Mouse (Mus musculus) liver, embryonic 12.5 days (tissue): ENCODE results near the gene Efhd2. TPM values are rescaled to one million over a fixed set of nuclear protein-coding genes. Genes with fewer than 3 reads are reported as not detected.
A peak's percentile ranks its signal among the peaks of the same experiment; 100 is the strongest.

Experiments
- ATAC-seq: fragments of 200-750 bp; cut with Nextera tagmentation; 2 replicates; pipeline ENCODE4 v1.8.0; 2017; ENCODE audit warnings: moderate number of reproducible peaks, mild to moderate bottlenecking, moderate library complexity
- H3K27ac ChIP-seq: fragments of 300-500 bp; sonication (generic); 2 replicates; pipeline ENCODE4 v1.5.1; 2016; ENCODE audit warnings: mild to moderate bottlenecking
- H3K27me3 ChIP-seq: fragments of 300-500 bp; sonication (generic); replicated peaks from 2 replicates; pipeline ENCODE4 v1.6.1; 2016; ENCODE audit warnings: mild to moderate bottlenecking, moderate library complexity
- H3K36me3 ChIP-seq: fragments of 300-500 bp; sonication (generic); 2 replicates; pipeline ENCODE4 v1.6.1; 2016; ENCODE audit warnings: mild to moderate bottlenecking, moderate library complexity
- H3K4me1 ChIP-seq: fragments of 300-500 bp; sonication (generic); 2 replicates; pipeline ENCODE4 v1.6.1; 2016
- H3K4me2 ChIP-seq: fragments of 300-500 bp; sonication (generic); 2 replicates; pipeline ENCODE4 v1.6.1; 2016; ENCODE audit warnings: mild to moderate bottlenecking, moderate library complexity
- H3K4me3 ChIP-seq: fragments of 300-500 bp; sonication (generic); 2 replicates; pipeline ENCODE4 v1.5.1; 2016; ENCODE audit warnings: mild to moderate bottlenecking, moderate library complexity
- H3K9ac ChIP-seq: fragments of 300-500 bp; sonication (generic); 2 replicates; pipeline ENCODE4 v1.6.1; 2016; ENCODE audit warnings: mild to moderate bottlenecking, moderate library complexity
- H3K9me3 ChIP-seq: fragments of 300-500 bp; sonication (generic); replicated peaks from 2 replicates; pipeline ENCODE4 v1.6.1; 2016; ENCODE audit warnings: mild to moderate bottlenecking, moderate library complexity
- WGBS: fragments of 180-500 bp; shearing (Covaris S2); methylation state at CpG from one replicate; pipeline ENCODE4 v1.1.7; 2016; ENCODE audit not compliant: insufficient replicate concordance; 5-methylcytosine and 5-hydroxymethylcytosine counted together
- polyA plus RNA-seq: library from polyadenylated mRNA; unstranded; fragments of >200 nt; fragmentation: Nextera tagmentation; extraction: Ambion mirVana; gene quantifications from 2 replicates; pipeline ENCODE4 v1.2.1, GENCODE M21; 2016

Gene Efhd2
- polyA plus RNA-seq, 1 experiment from 2014 or later, result 75.6 TPM

DNA sequence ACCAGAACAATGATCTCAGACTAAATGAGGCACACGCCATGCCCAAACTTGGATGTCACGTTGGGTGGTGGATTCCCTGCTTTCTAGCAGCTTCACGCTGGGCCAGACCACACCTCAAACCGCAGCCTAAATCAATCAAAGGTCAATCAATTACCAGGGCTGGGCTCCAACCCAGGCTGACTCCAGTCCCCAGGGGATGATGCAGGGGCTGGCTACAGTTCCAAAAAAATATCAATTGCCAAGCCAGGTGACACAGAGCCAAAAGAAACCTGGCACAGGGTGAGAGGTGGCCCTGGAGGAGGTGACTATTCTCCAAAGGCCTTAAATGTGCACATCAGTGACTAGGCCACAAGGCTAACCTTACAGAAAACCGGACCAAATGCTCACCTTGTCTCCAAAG lies 9.1 kb downstream of the Efhd2 start:
- Histone ChIP-seq H3K36me3 (peaks cover 89% of the 10 kb centered on the region), H3K9ac (no peak overlapping the region), H3K4me1 (peaks cover 33% of the 10 kb centered on the region), H3K27ac (no peak overlapping the region), H3K4me2 (no peak overlapping the region), H3K27me3 (no peaks in the 10 kb centered on the region), H3K9me3 (no peaks in the 10 kb centered on the region), H3K4me3 (no peak overlapping the region)
- no peak for ATAC-seq
- WGBS, result 80% methylated on average over 5 of the region's 5 CpGs

DNA sequence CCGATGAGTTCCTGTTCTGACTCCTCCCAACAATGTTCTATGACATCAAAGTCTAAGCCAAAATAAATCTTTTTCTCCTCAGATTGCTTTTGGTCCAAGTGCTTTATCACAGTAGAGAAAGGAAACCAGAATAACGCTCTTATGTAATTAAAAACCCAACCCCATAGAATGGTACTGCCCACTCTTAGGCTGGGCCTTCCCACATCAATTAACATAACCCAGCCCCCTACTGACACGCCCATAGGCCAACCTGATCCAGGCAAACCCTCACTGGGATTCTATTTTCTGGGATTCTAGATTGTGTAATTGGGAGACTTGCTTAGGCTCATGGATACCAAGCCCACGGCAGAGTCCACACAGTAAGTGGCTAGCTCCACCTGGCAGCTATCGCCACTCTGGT lies 9.7 kb downstream of the Efhd2 start:
- Histone ChIP-seq H3K4me3 (no peak overlapping the region), H3K4me1 (peaks cover 27% of the 10 kb centered on the region), H3K9ac (no peak overlapping the region), H3K27me3 (no peaks in the 10 kb centered on the region), H3K27ac (no peak overlapping the region), H3K9me3 (no peaks in the 10 kb centered on the region), H3K4me2 (no peak overlapping the region), H3K36me3 (peaks cover 89% of the 10 kb centered on the region)
- ATAC-seq, result no peak
- WGBS, result 81% methylated on average over 5 of the region's 5 CpGs

DNA sequence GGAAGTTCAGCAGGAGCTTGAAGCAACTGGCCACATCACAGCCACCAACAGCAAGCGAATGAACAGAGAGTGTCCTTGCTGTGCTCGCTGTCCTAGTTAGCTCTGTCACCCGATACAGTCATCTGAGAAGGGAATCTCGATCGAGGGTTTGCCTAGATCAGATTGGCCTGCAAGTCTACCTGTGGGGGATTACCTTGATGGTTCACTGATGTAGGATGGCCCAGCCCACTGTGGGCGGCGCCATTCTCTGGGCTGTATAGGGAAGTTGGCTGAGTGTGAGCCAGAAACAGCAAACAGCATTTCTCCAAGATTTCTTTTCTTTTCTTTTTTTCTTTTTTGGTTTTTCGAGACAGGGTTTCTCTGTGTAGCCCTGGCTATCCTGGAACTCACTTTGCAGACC lies 10.2 kb downstream of the Efhd2 start:
- ATAC-seq, result no peak
- Histone ChIP-seq H3K27ac (no peak overlapping the region), H3K9me3 (no peaks in the 10 kb centered on the region), H3K27me3 (no peaks in the 10 kb centered on the region), H3K9ac (no peak overlapping the region), H3K4me3 (no peak overlapping the region), H3K4me2 (no peak overlapping the region), H3K4me1 (peaks cover 22% of the 10 kb centered on the region), H3K36me3 (peaks cover 90% of the 10 kb centered on the region)
- WGBS, result 84% methylated on average over 8 of the region's 8 CpGs

DNA sequence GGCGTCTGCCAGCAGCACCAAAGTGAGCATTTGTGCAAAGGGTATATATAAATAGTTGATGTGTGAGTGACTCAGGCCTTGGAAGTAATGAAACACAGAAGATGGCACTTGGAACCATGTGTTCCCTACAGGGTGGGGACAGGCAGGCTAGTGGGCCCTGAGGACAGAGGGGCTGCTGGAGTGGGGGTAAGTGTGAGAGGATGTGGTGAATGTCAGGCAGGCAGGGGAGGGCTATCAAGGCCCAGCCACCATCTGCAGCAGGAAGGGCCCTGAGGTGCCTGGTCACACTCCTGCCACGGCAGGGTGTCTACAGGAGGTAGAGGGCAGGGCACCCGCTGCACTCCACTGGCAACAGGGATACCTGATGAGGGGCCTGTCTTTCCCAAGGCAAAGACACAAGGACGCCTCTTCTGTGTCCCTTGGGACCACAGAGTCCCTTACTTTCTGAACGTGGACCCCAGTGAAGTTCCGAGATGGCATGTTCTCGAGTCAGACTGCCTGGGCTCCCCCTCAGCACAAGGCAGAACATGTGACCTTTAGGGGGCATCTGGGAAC lies 10.9 kb downstream of the Efhd2 start:
- Histone ChIP-seq H3K9ac (no peak overlapping the region), H3K4me2 (no peak overlapping the region), H3K36me3 (peaks cover 90% of the 10 kb centered on the region), H3K4me1 (peaks cover 17% of the 10 kb centered on the region), H3K27me3 (no peaks in the 10 kb centered on the region), H3K4me3 (no peak overlapping the region), H3K9me3 (no peaks in the 10 kb centered on the region), H3K27ac (no peak overlapping the region)
- 83% methylated on average over 7 of the region's 7 CpGs for WGBS
- ATAC-seq, result no peak

DNA sequence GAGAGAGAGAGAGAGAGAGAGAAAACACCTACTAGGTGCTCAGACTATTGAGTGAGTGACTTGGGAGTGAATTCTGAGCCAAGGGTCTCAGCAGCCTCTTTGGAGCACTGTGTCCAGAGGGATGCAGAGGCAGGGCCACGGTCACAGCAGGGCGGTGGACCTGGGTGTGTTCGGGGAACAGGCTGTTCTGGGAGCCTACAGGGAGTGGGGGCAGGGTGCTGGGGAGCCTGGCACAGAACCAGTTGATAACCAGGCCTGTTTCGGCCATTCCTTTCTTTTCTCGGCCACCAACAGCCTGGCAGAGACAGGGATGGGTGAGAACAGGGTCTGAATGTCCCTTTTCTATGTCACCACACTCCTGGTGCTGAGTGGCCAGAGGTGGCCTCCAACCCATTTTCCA lies 11.9 kb downstream of the Efhd2 start:
- no peak overlapping the region for H3K27ac ChIP-seq
- 87% methylated on average over 5 of the region's 5 CpGs for WGBS
- H3K36me3 ChIP-seq, result peaks cover 89% of the 10 kb centered on the region
- H3K4me1 ChIP-seq, result peaks cover 17% of the 10 kb centered on the region
- no peaks in the 10 kb centered on the region for H3K27me3 ChIP-seq
- H3K9me3 ChIP-seq, result no peaks in the 10 kb centered on the region
- no peak overlapping the region for H3K4me3 ChIP-seq
- no peak for ATAC-seq
- H3K9ac ChIP-seq, result no peak overlapping the region
- no peak overlapping the region for H3K4me2 ChIP-seq

DNA sequence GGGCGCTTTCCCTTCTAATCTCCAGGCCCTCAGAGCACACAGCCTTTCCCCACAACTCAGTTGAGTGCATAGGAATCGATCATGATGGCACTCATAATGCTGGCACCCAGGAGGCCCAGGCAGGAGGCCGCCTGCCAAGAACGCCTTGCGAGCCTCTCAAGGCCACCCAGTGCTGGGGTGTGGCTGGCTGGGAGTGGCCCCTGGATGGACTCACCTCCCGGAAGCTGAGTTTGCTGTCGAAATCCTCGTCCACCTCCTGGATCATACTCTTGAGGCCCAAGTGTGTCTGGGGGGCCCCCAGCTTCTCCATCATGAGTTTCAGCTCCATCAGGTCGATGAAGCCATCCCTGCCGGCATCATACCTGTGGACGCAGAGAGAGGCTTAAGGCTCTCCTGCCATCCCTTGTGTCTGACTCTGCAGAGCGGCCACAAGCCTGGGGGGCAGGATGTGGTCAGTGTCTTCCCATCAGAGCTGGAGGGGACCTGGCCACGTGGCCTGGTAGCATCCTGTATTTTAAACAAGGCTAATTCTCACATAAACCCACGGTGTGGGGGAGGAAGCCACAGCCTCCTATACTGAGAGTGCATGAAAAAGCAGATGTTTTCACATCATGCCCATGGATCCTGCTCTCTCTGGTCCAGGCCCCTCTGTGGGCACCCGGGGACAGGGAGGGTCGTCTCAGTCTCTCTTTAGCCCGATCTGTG lies 13.0 kb downstream of the Efhd2 start:
- 71% methylated on average over 17 of the region's 17 CpGs for WGBS
- H3K4me2 ChIP-seq, result no peak overlapping the region
- peaks cover 9% of the 10 kb centered on the region for H3K4me1 ChIP-seq
- no peak for ATAC-seq
- H3K27me3 ChIP-seq, result no peaks in the 10 kb centered on the region
- peaks cover 87% of the 10 kb centered on the region for H3K36me3 ChIP-seq
- H3K4me3 ChIP-seq, result no peak overlapping the region
- H3K9ac ChIP-seq, result no peak overlapping the region
- no peaks in the 10 kb centered on the region for H3K9me3 ChIP-seq
- H3K27ac ChIP-seq, result 0 out of 2 replicates have a peak overlapping the region, but pooled peaks have one; percentile 4

DNA sequence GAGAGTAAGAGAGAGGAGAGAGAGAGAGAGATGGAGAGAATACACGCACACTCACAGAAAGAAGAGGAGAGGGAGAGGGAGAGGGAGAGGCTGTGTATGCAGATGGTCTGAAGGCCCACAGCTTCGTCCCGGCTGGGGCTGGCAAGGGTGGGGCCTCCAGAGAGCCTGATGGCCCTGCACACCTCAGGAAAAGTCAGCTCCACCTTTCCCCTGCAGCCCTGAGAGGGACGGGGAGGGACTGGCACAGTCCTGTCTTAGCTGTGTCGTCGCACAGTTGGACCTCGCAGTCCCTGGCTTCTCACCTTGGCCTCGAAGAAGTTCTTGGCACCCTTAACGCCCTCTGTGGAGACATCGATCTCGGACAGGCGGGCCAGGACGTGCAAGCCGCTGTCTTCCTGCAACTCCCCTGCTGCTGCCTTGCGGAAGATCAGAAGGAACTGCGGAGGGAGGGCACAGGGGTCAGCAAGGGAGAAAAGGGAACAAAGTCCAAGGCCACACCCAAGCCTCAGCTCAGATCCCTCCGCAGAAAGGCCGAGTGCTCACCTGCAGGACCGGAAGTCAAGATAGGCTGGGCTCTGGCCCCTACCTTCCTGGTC lies 14.4 kb downstream of the Efhd2 start:
- Histone ChIP-seq H3K4me3 (no peak overlapping the region), H3K27me3 (no peaks in the 10 kb centered on the region), H3K27ac (no peak overlapping the region), H3K9me3 (no peaks in the 10 kb centered on the region), H3K36me3 (peaks cover 74% of the 10 kb centered on the region), H3K4me2 (no peak overlapping the region), H3K4me1 (peaks cover 4% of the 10 kb centered on the region; the same call in 1 of the 2 replicates), H3K9ac (no peak overlapping the region)
- WGBS, result 72% methylated on average over 19 of the region's 19 CpGs
- no peak for ATAC-seq

DNA sequence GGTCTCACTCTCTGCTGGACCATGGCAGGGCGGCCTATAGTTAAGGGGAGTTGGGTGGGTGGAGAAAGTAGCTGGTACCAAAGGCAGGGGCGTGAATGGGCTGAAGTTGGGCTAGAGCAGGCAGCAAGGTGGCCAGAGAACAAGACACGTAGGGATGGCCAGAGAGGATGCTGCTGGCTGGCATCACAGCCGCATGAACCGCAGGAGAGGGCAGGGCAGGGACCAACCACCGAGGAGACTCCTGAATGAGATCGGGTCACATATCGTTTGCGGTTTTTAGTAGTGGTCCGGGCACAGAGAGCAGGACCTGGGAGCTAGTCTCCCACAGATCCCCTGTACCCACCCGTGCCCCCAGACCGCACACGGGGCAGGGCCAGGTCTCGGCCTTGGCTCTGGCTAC lies 15.4 kb downstream of the Efhd2 start:
- no peak for ATAC-seq
- 94% methylated on average over 14 of the region's 14 CpGs for WGBS
- H3K4me3 ChIP-seq, result no peak overlapping the region

DNA sequence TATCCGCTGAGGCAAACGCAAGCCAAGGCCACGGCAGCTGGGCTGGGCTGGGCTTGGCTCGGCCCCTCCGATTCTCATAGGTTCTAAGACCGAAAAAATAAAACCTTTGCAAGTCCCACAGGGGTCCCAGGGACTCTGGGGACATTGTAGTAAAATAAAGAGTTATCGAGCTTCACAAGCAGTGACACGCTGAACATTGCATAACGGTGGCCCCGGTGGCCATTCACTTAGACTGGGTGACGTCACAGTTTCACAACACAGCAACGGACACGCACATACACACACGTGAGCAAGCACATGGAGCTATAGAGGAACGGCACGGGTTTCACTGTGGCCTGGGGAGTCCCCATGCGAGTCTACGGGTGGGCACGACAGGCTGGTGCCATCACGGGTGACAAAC lies 16.2 kb downstream of the Efhd2 start:
- 90% methylated on average over 20 of the region's 20 CpGs for WGBS
- Histone ChIP-seq H3K9me3 (no peaks in the 10 kb centered on the region), H3K4me2 (no peak overlapping the region), H3K4me3 (no peak overlapping the region), H3K27me3 (no peaks in the 10 kb centered on the region), H3K36me3 (peaks cover 56% of the 10 kb centered on the region), H3K4me1 (no peaks in the 10 kb centered on the region), H3K9ac (no peak overlapping the region), H3K27ac (no peak overlapping the region)
- ATAC-seq, result no peak

More for the DNA sequence above, 15.4 kb downstream of the Efhd2 start:
- H3K4me1 ChIP-seq, result peaks cover 4% of the 10 kb centered on the region; the same call in 1 of the 2 replicates
- no peaks in the 10 kb centered on the region for H3K27me3 ChIP-seq
- no peaks in the 10 kb centered on the region for H3K9me3 ChIP-seq
- no peak overlapping the region for H3K4me2 ChIP-seq
- no peak overlapping the region for H3K9ac ChIP-seq
- peaks cover 65% of the 10 kb centered on the region for H3K36me3 ChIP-seq
- no peak overlapping the region for H3K27ac ChIP-seq

DNA sequence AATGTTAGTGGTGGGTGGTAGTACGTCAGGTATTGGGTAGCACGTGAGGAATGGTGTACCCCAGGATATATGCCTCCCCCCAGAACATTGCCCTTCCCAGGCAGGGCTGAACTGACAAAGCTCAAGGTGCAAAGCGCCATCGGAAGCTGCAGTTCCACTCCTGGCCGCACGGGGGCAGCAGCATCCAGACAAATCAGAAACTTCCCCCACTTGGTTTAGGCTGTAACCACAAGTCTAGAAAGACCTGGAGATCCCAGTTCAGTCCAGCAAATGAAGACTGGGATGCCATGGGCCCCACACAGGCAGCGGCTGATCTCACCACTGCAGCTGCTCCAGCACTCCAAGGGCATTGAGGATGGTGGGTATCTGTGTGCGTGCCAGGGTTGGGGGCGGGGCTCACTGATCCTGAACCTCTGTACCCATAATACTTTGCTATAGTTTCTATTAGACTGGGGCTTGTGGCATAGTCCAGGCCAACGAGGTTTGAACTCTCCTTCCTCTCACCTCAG lies 17.2 kb downstream of the Efhd2 start:
- no peaks in the 10 kb centered on the region for H3K9me3 ChIP-seq
- peak; percentile 48 for ATAC-seq
- H3K4me3 ChIP-seq, result no peak overlapping the region
- H3K4me2 ChIP-seq, result no peak overlapping the region
- H3K4me1 ChIP-seq, result no peaks in the 10 kb centered on the region
- no peak overlapping the region for H3K9ac ChIP-seq
- WGBS, result 21% methylated on average over 10 of the region's 10 CpGs
- peaks cover 47% of the 10 kb centered on the region for H3K36me3 ChIP-seq
- H3K27me3 ChIP-seq, result no peaks in the 10 kb centered on the region
- no peak overlapping the region for H3K27ac ChIP-seq

DNA sequence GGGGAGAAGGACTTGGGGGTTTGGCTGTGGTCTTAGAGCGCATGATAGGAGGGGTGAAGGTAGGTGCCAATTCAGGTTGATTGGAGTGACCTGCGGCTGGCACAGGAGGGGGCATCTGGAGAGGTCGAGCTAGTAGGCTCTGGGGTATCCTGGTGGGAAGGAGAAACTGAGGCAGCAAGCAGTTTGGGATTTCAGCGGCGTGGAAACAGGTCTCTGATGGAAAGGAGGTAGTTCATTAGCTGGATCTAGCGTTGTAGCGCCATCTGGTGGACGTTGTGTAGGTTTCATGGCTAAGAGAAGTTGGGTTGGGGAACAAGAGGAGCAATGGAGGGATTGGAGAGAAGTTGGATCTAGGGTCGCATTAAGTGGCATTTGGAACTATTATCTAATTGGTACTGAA lies 21.3 kb downstream of the Efhd2 start:
- H3K27ac ChIP-seq, result no peak overlapping the region
- no peak overlapping the region for H3K4me2 ChIP-seq
- no peak overlapping the region for H3K9ac ChIP-seq
- H3K36me3 ChIP-seq, result peaks cover 7% of the 10 kb centered on the region
- no peaks in the 10 kb centered on the region for H3K9me3 ChIP-seq
- no peaks in the 10 kb centered on the region for H3K27me3 ChIP-seq
- no peaks in the 10 kb centered on the region for H3K4me1 ChIP-seq
- no peak overlapping the region for H3K4me3 ChIP-seq
- ATAC-seq, result no peak
- WGBS, result 65% methylated on average over 9 of the region's 9 CpGs

DNA sequence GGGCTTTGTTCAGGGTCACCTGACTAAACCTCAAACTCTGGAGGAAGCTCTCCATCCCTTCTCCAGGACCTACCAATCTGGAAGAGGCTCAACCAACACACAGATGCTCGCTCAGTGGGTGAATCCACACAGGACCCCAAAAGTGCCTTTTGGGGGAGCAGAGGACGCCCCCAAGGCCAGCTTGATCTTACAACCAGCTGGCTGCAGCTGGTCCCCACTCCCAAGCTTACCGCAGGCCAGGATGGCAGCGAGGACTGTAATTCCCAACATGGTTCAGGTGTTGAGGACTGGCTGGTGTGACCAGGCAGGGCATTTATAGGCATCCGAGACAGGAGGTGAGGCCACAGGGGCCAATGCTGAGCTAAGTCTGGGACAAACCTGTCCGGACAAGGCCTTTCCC lies 28.7 kb downstream of the Efhd2 start, which contains the start of gene Ctrc:
Gene Ctrc, minus strand, starts transcription at position 361 of the 400 bp plus-strand sequence.
- Histone ChIP-seq H3K9me3 (no peaks in the 10 kb centered on the region), H3K4me1 (no peaks in the 10 kb centered on the region), H3K27me3 (no peaks in the 10 kb centered on the region), H3K9ac (no peak within 1 kb of the TSS), H3K36me3 (no peaks in the 10 kb centered on the region), H3K4me3 (no peak within 1 kb of the TSS), H3K27ac (no peak within 1 kb of the TSS), H3K4me2 (no peak within 1 kb of the TSS)
- WGBS, result 65% methylated on average over 6 of the region's 6 CpGs
- no peak for ATAC-seq
